Comparison of ENCODE assay signal across 9 mouse cellular contexts in genomic region chr17:68210313-68211254, GRCm38 (mm10).
DNase-seq lines count a peak whose midpoint lies in the region; ATAC-seq and TF ChIP-seq lines count a peak whose summit lies in the region.
"Had no signal": no experiment of that assay in that cellular context is flagged by ENCODE, and none has a peak within 500 bp of the region (broad histone marks: within the 10 kb centered on the region; RNA-seq: fewer than 3 reads in every experiment).

No protein-coding gene starts in this region.

- no peak for ATAC-seq in liver, postnatal 0 days
- no peak for ATAC-seq in neural tube, embryonic 14.5 days (ENCODE audit: low read depth)
- no peak for ATAC-seq in activated CD4-positive, CD25-positive, alpha-beta regulatory T cell, adult 4 months

- WGBS in heart, embryonic 10.5 days = 24% methylated on average over 14 of the region's 14 CpGs
- 18% methylated on average over 14 of the region's 14 CpGs for WGBS in liver, postnatal 0 days (ENCODE audit: insufficient replicate concordance)
- whole genome bisulfite sequencing in neural tube, embryonic 14.5 days = 22% methylated on average over 14 of the region's 14 CpGs

- H3K27ac ChIP-seq in layer of hippocampus, adult 2 months = no peak overlapping the region
- no peak overlapping the region for H3K27ac ChIP-seq in heart, embryonic 10.5 days
- H3K27ac ChIP-seq in liver, postnatal 0 days (ENCODE audit: low read depth) = no peak overlapping the region
- H3K27ac ChIP-seq in neural tube, embryonic 14.5 days (ENCODE audit: low read depth, low read length) = no peak overlapping the region

- H3K4me3 ChIP-seq in layer of hippocampus, adult 2 months = 0 out of 2 replicates have a peak overlapping the region, but pooled peaks have one; percentile 24
- peak overlapping the region; percentile 40 for H3K4me3 ChIP-seq in heart, embryonic 10.5 days
- no peak overlapping the region for H3K4me3 ChIP-seq in liver, postnatal 0 days (ENCODE audit: low read depth, low read length)
- no peak overlapping the region for H3K4me3 ChIP-seq in neural tube, embryonic 14.5 days (ENCODE audit: low read depth, low read length)
- H3K4me3 ChIP-seq: erythroblast, embryonic 14.5 days had no signal

- H3K36me3 ChIP-seq in heart, embryonic 10.5 days = no peaks in the 10 kb centered on the region
- H3K36me3 ChIP-seq in liver, postnatal 0 days (replicated peaks; ENCODE audit: insufficient read depth, low read length) = no peaks in the 10 kb centered on the region
- no peaks in the 10 kb centered on the region for H3K36me3 ChIP-seq in neural tube, embryonic 14.5 days (ENCODE audit: control insufficient read depth, insufficient read depth, low read length)

- no peak overlapping the region for H3K9ac ChIP-seq in liver, postnatal 0 days (replicated peaks)
- no peak overlapping the region for H3K9ac ChIP-seq in neural tube, embryonic 14.5 days (replicated peaks; ENCODE audit: low read depth, low read length)

- TF ChIP-seq CTCF in layer of hippocampus, adult 2 months (conservative IDR thresholded peaks at IDR 0.05) = no peak
- TF ChIP-seq CTCF in liver, postnatal 0 days (IDR thresholded peaks at IDR 0.05; ENCODE audit: low read depth) = no peak

- no peaks in the 10 kb centered on the region for H3K9me3 ChIP-seq in heart, embryonic 10.5 days
- H3K9me3 ChIP-seq in liver, postnatal 0 days (ENCODE audit: low read length) = no peaks in the 10 kb centered on the region
- no peaks in the 10 kb centered on the region for H3K9me3 ChIP-seq in neural tube, embryonic 14.5 days (ENCODE audit: control insufficient read depth, low read length)

- no peak for TF ChIP-seq EP300 in liver, postnatal 0 days (IDR thresholded peaks at IDR 0.05; ENCODE audit: low read depth)

- peak in 1 of 2 experiments; percentile 10 for DNase-seq in layer of hippocampus, adult 2 months (ENCODE audit: low spot score in 2 of 2)
- no peak for DNase-seq in layer of hippocampus, adult 9-11 months
- peak; percentile 59 for DNase-seq in embryo, embryonic 11.5 days (ENCODE audit: low read depth, low spot score)
- peak; percentile 75 for DNase-seq in heart, embryonic 10.5 days (ENCODE audit: low spot score)
- DNase-seq in kidney, adult 11 months = peak; percentile 49
- DNase-seq in liver, postnatal 0 days = no peak

- H3K27me3 ChIP-seq in heart, embryonic 10.5 days (ENCODE audit: insufficient read depth, poor library complexity, severe bottlenecking) = no peaks in the 10 kb centered on the region
- no peaks in the 10 kb centered on the region for H3K27me3 ChIP-seq in liver, postnatal 0 days (ENCODE audit: insufficient read depth, low read length)
- H3K27me3 ChIP-seq in neural tube, embryonic 14.5 days (ENCODE audit: control insufficient read depth, insufficient read depth, low read length) = no peaks in the 10 kb centered on the region

- H3K4me2 ChIP-seq in liver, postnatal 0 days (ENCODE audit: low read depth, low read length) = peak overlapping the region; percentile 33; the same call in 1 of the 2 replicates
- peak overlapping the region; percentile 33 for H3K4me2 ChIP-seq in neural tube, embryonic 14.5 days (ENCODE audit: low read depth, low read length)

- H3K4me1 ChIP-seq in heart, embryonic 10.5 days = no peaks in the 10 kb centered on the region
- H3K4me1 ChIP-seq in liver, postnatal 0 days (ENCODE audit: insufficient read depth) = no peaks in the 10 kb centered on the region
- 0 out of 2 replicates have a peak, but pooled peaks cover 6% of the 10 kb centered on the region for H3K4me1 ChIP-seq in neural tube, embryonic 14.5 days (ENCODE audit: control insufficient read depth, insufficient read depth, low read length)

Comparison
In these comparisons a context has a peak if more than half of its experiments do, and no peak if none do; other contexts are left out.
1. DNase-seq: peak in embryo, embryonic 11.5 days (single experiment), heart, embryonic 10.5 days (single experiment) and kidney, adult 11 months (single experiment); none in layer of hippocampus, adult 9-11 months (single experiment) and liver, postnatal 0 days (single experiment).
2. H3K4me3 ChIP-seq: peak in layer of hippocampus, adult 2 months (single experiment) and heart, embryonic 10.5 days (single experiment); none in liver, postnatal 0 days (single experiment) and neural tube, embryonic 14.5 days (single experiment).